Mouse (Mus musculus): ENCODE data around the gene Prkci. TPM values are rescaled to one million over a fixed set of nuclear protein-coding genes. Genes with fewer than 3 reads are reported as not detected.

The Prkci gene
- total RNA-seq, 2 experiments from 2014 or later = 56.8 to 59.5 TPM

Small RNA genes within 50 kb of the gene (microRNA-seq; reads per million reads assigned to microRNA genes)
- 2.5 to 4.2 reads per million in 2 experiments for gene Mir7008

Other genes starting within 250 kb of the Prkci start
- not detected for gene Samd7, start 249.5 kb upstream of the Prkci start, total RNA-seq (2021)
- gene Sec62, start 202.9 kb upstream of the Prkci start, total RNA-seq (2021) = 10 to 100 TPM; 95.7 to 96.2 TPM
- 1 to 10 TPM in 1 of 2 experiments, under 1 TPM in 1; 0.92 to 1.6 TPM for gene Gpr160, start 139.8 kb upstream of the Prkci start, total RNA-seq (2021)
- 10 to 100 TPM; 37.0 to 37.9 TPM for gene Phc3, start 26.3 kb upstream of the Prkci start, total RNA-seq (2021)
- 10 to 100 TPM; 62.7 to 63.9 TPM for gene Skil, start 99.3 kb downstream of the Prkci start, total RNA-seq (2021)
- 100 to 1,000 TPM; 189 to 199 TPM for gene Cldn11, start 154.2 kb downstream of the Prkci start, total RNA-seq (2021)